Mouse (Mus musculus): ENCODE measurements around the gene Kif24.
A peak's percentile ranks its signal among the peaks of the same experiment; 100 is the strongest.

Kif24 gene

DNA sequence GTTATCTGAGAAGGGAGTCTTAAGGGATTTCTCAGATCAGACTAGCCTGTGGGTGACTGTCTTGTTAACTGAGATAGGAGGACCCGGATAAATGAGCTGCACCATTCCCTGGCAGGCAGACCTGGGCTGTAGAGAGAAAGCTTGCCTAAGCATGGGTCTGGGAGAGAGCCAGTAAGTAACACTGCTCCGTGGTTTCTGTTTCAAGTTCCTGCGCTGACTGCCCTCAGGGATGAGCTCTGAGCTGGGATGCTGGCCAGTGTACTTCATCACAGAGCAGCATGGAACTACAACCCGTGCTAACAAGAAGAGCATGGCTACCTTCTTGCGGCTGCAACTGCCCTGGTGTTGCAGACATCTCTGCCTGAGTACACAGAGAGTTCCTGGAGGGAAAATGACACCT, 64.8 kb downstream of the Kif24 start:
- no peak for DNase-seq

DNA sequence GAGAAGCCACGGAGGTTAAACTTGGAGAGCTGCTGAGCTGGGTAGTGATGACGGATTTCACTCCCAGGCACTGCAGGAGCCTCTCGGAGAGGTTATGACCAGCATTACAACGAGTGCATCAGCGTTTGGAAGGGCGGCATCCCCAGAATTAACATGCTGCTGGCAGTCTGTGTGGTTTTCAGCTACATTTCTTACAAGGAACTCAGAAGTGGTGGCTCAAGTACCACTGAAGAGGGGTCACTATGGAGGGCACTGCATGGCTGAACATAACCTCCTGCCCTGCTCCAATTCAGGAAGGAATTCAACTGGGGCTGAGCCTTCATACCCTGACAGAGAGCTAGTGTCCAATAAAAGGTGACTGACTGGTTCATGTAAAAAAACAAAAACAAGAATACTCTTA, 66.3 kb downstream of the Kif24 start:
- DNase-seq = no peak

DNA sequence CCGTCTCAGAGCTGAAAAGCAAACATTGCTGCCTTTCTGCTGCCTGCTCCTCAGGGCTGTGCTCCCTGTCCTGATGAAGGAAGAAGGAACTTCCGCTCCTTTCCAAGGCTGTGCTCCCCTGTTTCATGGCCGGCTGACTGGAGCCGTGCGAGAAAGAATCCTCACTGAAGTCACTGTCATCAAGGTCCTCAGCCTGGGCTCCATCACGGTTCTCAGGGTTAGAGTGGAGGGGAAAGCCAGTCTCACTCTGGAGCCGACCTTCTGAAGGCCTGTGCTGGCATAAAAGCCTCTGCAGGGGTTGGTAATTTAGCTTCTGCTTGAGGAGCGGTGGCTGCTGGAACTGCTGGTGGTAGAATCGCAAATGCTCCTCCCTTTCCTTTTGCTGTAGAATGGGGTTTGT, 70.0 kb downstream of the Kif24 start:
- DNase-seq = no peak

DNA sequence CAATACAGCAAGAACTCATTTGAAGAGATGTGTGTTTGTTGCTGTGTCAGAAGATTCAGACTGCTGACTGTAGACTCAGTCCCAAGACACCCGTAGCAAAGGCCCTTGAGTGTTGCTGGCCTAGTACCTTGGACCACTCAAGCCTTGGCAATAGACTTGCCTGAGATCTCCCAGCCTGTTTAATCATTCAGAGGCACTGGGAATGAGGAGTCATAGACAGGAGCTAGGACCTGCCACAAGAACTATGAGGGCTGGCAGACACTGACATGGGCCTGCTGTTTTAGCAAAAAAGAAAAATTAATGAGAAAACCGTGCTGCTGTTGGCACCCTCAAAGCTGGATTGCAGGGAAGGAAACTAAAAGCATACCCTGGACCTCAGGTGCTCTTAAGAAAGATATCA, 73.7 kb downstream of the Kif24 start:
- DNase-seq = no peak

DNA sequence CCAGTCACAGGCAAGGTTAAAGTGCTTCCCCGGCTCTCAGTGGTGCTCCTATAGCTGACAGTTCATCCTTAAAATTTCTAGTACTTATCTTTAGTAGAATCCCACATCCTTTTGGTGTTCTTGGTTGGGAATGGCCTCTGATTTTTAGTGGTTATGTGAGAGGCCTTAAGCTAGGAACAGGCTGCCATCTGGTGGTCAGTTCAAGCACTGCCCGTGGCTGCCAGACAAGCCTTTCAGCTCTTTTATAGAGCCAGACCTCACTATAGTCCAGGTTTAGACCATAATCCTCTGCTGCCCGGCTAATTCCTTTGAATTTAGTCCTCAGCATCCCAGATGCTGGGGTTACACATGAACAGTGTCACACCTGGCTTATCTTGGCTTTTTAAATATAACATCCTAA, 74.6 kb downstream of the Kif24 start:
- DNase-seq = peak; percentile 87

DNA sequence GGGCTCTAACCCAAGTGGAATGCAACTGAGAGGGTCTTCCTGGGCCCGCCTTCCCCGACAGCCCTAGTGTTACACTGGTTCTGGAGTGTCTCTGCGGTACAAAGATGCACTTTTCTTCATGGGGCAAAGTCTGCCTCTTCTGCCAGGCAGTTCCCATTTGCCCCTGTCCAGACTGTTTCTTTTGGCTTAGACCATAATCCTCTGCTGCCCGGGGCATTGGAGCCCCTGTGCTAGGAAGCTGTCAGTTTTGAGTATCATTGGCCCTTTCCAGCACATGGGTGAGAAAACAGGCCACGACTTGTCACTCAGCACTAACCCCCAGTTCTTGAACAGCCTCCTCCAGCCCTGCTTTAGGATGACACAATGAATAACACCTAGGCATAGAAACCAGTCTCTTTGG, 75.4 kb downstream of the Kif24 start:
- peak; percentile 19 for DNase-seq

DNA sequence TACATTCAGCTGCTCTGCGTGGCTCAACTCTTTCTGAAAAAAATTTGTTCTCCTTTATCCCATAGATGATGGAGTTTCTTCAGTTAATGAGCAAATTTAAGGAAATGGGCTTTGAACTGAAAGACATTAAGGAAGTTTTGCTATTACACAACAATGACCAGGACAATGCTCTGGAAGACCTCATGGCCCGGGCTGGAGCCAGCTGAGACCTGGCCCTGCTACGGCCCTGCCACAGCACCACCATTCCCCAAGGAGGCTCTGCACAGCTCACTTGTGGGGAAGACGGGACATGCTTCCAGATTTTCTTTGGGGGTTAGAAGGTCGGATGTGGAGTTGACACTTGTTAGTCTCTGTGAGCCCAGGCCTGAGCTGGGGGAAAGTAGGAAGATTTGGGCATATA, 76.1 kb downstream of the Kif24 start:
- DNase-seq = peak; percentile 6

DNA sequence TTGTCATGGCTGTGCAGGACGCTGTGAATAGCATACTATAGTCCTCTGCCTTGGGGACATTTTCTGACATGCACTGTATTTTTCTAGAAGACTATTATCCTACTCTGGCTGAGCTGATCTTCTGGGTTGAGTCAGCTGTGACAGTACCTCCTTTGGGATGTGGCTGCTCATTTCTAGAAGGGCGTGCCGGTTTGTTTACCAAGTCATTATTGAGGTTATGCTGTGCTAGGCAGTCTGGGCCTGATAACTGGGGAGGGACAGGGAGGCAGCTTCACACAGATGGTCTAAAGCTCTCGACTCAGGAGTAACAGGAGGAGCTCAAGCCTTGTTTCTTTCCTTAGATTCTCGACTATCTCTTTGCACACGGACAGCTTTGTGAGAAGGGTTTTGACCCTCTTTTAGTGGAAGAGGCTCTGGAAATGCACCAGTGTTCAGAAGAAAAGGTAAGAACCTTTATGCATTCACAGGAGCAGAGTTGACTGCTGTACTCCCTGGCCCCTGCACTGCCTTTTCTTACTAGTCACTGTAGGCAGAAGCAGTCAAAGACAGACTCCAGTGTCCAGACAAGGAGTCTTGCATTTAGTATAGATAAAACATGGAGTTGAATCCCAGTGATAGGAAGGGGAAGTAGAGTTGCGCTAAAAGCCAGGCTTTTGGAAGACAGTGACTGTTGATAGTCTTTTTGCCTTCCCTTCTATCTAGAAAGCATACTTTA, 76.8 kb downstream of the Kif24 start:
- no peak for DNase-seq

DNA sequence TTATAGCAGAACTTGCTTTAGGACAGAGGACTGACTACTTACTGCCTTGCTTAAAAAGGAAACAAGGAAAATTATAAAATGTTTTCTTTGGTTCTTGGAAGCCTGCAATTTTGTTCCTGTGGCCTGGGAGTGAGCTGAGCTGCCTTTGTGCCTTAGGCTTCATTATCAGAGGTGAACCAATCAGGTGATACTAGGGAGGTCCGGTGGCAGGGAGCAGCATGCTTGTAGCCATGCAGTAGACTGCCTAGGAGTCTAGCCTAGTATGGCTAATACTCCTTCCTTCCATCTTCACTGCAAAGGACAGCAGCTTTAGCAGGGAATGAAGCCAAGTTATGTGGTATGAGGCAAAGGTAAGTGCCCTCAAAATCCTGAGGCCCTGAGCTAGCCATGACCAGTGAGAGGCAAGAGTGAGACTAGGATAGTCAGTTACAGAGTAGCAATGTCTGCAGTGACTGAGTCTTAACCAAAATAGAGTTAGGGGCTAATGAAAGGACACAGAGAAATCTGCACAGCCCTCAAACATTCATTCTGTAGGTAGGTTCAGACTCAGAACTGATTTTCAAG, 78.2 kb downstream of the Kif24 start:
- no peak for DNase-seq

DNA sequence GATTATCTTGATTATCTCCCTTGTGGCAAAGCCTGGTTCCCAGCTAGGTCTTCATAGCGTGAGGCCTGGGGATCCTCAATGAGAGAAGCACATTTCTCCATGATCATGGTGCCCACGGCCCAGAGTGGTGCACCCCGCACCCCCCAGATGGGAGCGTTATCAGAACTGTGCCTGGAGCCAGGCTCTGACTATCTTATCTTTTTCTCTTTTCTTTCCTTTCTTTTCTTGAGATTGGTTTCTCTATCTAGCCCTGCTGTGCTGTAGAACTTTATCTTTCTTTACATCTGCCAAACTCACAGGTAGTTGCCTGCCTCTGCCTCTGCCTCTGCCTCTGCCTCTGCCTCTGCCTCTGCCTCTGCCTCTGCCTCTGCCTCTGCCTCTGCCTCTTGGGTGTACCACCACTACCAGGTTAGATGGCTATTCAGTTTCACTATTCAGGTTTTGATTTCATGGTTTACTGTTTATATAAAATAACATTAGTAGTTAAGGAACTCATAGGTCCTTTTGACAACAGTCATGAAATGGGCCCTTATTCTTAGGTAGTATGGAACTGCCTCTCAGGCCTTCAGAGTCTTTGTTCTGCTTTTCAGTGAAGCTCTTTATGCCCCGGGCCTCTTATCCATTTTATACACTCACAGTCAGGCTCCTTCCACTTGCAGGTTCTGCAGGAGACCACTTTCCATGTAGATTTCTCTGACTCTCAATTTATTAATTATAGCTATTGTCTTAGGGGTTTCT, 83.3 kb downstream of the Kif24 start:
- DNase-seq = no peak

DNA sequence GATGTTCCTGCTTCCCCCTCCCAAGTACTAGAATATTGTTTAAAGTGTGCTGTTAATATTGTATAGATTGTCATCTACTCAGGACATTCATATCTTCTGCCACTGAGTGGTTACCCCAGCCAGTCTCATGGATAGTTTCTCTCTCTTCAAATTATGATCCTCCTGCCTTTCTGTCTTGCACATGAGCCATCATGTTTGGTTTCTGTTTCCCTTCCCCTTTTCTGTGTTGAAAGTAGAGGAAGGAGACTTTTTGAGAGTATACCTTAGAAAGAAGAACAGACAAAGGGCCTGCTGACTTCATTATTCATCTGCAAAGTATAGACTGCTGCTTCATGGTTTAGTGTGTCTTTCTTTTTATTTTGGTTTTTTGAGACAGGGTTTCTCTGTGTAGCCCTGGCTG, 87.1 kb downstream of the Kif24 start:
- DNase-seq = no peak

DNA sequence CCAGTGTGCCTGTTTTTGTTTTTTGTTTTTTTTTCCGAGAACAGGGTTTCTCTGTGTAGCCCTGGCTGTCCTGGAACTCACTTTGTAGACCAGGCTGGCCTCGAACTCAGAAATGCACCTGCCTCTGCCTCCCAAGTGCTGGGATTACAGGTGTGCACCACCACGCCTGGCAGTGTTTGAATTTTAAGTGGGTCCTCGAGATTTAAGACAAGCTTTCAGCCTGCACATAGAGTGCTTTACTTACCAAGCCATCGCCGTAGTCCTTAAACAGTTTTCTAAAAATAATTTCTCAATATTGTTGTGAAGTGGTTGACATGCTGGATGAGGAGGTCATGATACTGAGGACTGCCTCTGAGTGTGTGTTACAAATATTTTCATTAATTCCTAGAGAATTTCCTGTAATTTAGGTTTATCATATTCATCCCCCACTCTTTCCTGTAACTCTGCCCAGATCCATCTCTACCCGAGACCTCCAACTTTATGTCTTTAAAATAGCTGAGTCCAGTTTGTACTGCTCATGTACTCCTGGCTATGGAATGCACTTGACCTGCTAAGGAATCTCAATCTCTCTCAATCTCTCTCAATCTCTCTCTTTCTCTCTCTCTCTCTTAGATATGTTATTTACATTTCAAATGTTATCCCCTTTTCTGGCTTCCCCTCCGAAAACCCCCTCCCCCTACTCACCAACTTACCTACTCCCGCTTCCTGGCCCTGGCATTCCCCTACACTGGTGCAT, 94.8 kb downstream of the Kif24 start:
- DNase-seq = no peak

DNA sequence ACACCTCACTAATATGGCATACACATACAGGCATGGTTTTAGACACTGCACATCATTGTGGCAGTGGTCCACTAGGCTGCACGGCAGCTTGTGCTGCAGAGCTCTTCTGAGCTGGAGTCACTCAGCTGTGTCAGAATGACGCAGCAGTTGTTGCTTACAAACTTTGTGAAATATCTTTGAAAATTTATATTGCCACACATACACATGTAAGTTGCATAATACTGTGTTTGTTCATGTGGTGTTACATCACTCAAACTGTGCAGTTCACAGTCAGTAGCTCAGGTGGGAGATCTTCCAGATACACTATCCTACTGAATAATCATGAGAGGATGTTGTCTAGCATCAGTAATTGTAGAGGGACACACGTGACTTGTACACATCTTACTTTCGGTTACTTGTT, 96.5 kb downstream of the Kif24 start:
- DNase-seq = no peak

DNA sequence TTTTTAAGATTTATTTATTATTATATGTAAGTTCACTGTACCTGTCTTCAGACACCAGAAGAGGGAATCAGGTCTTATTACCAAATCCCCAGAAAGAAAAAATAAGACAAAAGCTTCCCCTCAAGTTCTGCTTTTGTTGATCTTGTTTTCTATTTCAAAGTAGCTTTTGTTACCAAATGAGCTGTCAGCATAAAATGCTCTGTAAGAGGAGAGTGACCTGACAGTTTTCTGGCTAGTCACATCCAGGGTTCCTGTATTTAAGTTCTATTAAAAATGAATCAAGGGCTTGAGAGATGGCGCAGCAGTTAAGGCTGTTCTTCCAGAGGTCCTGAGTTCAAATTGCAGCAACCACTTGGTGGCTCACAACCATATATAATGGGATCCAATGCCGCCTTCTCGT, 103.6 kb downstream of the Kif24 start:
- DNase-seq = no peak

DNA sequence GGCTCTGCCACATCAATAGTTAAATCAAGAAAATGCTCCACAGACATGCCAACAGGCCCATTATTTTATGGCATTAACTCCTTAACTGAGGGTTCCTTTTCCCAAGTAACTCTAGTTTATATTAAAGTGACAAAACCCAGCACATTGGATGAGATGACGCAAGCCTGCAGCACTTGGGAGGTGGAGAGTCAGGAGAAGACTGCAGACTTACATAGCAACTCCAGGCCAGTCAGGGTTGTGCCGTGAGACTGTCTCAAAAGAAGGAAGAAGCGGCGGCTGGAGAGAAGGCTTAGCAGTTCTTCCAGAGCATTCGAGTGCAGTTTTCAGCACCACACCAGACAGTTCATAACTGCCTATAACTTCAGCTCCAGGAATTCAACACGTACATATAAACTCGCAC, 105.3 kb downstream of the Kif24 start:
- DNase-seq = no peak

DNA sequence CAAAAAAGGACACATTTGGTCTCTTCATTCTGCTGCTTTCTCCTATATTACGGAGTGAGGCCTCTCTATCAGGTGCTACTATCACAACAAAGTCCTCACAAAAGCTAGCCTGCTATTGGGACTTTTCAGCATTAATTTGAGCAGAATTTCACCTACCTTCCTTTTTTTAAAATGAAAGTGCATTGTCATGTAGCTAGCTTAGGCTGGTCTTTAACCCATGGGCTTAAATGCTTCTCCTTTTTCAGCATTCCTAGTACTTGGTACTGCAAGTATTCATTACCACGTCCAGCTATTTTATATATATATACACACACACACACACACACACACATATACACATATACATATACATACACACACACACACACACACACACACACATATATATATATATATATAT, 106.0 kb downstream of the Kif24 start:
- no peak for DNase-seq

DNA sequence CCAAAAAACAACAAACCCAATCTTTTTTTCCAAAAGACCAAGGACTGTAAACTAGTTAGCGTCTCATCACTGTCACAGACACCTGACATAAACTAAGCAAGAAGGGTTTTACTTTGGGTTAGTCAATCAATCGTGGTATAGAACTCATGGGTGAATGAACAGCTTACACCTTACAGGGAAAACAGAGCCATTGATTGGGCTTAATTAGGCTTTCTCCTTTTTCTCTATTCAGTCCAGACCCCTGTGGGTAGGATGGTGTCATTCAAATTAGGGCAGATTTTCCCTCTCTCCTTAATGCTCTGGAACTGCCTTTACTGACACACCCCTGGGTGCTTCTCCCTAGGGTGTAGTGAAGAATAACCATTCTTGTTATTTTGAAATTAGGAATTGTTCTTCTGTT, 107.5 kb downstream of the Kif24 start:
- DNase-seq = no peak

DNA sequence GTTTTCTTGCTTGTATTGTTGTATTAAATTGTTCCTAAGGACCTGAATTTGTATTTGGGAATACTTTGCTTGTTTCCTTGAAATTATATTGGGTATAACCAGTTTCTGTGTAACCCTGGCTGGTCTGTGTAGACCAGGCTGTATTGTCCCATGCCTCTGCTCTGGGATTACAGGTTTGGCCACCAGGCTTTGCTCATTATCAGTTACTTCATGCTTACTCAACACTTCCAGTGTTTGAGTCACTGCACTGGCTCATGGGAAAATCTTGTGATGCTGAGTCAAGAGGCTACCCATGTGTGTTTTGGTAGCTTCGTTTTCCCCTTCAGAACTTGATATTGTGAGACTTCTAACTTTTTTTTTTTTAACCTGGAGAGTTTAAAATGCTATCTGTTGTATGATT, 111.4 kb downstream of the Kif24 start:
- DNase-seq = no peak

DNA sequence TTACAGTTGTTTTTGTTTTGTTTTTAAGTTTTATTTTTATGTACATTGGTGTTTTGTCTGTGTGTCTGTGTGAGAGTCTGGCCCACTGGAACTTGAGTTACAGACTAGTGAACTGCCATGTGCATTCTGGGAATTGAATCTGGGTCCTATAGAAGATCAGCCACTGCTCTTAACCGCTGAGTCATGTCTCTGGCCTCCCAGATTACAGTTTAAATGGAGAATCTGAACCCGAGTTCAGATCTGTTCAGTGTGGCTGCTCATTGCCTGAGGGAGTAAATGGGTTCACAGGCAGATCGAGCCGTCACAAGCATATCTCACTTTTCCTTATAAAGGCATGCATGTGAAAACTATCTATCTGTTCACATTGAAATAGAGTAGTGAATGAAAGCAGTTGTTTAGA, 111.9 kb downstream of the Kif24 start:
- DNase-seq = no peak

DNA sequence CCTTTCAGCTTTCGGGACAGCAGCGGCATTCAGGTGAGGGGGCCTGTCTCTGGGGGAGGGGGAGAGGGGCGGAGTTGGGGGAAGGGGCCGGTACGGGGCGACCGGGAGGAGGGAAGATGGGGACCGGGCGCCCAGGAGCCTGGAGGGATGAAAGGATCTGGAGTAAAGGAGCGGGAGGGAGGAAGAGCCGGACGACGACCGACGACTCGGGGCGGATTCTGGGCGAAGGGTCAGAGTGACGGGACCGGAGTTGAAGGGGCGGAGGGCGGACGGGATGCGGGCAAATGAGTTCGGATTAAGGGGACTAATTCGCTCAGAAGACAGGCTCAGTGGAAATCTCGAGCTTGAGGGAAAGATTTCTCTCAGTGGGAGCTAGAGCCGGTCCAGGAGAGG, 115.5 kb downstream of the Kif24 start:
- no peak for DNase-seq

DNA sequence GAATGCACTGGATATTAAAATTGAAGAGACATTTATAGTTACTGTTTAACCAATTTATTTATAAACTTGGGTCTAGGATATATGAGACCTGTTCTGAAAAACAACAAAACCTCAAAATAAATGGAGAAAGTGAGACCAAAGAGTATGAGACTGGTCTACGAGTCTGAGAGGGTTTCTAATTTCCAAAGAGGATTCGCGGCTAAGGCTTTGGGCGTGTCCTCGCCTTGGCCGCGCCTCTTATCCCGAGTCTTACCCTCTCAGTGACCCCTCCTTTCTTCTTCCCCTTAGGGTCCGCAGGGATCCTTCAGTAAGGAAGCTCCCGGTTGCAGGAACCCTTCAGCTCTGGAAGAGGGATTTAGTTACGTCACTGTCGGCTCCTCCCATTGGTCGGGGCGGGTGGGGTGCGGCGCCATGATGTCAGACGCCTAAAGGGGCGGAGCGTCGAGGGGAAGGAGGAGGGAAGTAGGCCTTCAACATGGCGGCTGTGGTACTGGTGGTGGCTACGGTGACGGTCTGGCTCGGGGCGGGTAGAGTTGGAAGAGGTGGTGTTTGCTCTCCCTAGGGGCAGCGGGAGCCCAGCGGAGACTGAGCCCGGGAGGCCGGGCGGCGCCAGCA, 116.0 kb downstream of the Kif24 start, which contains the start of gene Ubap1:
Gene Ubap1, plus strand, starts transcription at position 413 of the 615 bp plus-strand sequence.
- peak; percentile 93 for DNase-seq

DNA sequence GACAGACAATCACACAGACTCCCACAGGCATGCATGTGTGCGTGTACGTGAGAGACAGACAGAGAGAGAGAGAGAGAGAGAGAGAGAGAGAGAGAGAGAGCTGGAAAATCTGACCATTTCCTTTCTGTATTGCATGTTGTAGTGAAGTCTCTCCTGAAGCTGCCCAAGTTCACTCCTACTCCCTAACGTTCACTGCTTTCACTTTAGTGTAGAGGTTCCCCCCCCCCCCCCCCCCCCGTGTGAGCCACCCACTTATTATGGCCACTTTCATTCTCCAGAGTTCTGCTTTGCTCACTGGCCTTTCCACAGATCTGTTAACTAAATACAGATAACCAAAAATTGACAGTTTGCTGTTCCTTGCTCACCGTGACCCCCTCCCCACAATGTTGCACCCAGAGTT, 116.8 kb downstream of the Kif24 start:
- no peak for DNase-seq

DNA sequence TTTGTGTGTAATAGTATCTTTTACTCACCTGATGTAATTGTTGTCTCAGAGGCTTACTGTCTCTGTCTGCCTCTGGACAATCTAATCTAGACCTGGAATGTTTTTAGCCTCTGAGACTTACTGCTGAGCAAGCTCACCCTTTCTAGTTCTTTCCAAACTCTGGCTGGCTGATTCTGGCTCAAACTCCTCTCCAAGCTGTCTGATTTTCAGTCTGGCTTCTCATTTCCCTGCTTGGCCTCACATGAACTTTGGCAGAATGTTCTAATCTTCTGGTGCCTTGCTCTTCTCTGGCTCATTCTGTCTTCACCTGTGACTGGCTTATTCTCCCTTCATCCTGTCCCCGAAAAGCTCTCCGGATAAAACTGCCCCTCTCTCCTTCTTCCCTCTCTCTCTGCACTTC, 118.7 kb downstream of the Kif24 start:
- peak; percentile 56 for DNase-seq

Measured in kidney, adult 18-20 months (tissue).